7 mouse cellular contexts compared by ENCODE assay signal in genomic region chr5:115564737-115565393, GRCm38 (mm10). TPM values are rescaled to one million over a fixed set of nuclear protein-coding genes. Genes with fewer than 3 reads are reported as not detected.
DNase-seq lines count a peak whose midpoint lies in the region; ATAC-seq lines count a peak whose summit lies in the region.

Gene Gcn1l1 (plus strand): TSS chr5:115565254.

- ATAC-seq in intestine, embryonic 15.5 days = peak; percentile 92

- 2% methylated on average over 55 of the region's 55 CpGs for WGBS in intestine, embryonic 15.5 days

- H3K27me3 ChIP-seq in intestine, embryonic 15.5 days (replicated peaks) = no peaks in the 10 kb centered on the region

- intact Hi-C loops in left cerebral cortex, postnatal 36 days (cut with DNase I) = no loop called here

- peak within 1 kb of the TSS; percentile 90 for H3K4me2 ChIP-seq in intestine, embryonic 15.5 days (replicated peaks)

- H3K4me3 ChIP-seq in intestine, embryonic 15.5 days (replicated peaks) = peak within 1 kb of the TSS; percentile 94

- H3K9me3 ChIP-seq in intestine, embryonic 15.5 days = no peaks in the 10 kb centered on the region

- DNase-seq in adrenal gland, adult 8-10 months = peak; percentile 56
- DNase-seq in embryo, embryonic 11.5 days (ENCODE audit: low read depth, low spot score) = peak; percentile 60
- DNase-seq in gastrocnemius, postnatal 4 days (ENCODE audit: low spot score in 2 of 2) = peak; percentile 69 to 81
- DNase-seq in left cerebral cortex, postnatal 36 days (ENCODE audit: low spot score in 2 of 2) = peak; percentile 80 to 84
- peak; percentile 73 for DNase-seq in mesoderm, embryonic 11.5 days (ENCODE audit: low read depth, low spot score)
- peak; percentile 84 for DNase-seq in right cerebral cortex, postnatal 25 days

- peaks cover 38% of the 10 kb centered on the region for H3K4me1 ChIP-seq in intestine, embryonic 15.5 days (replicated peaks)

- peaks cover 25% of the 10 kb centered on the region for H3K36me3 ChIP-seq in intestine, embryonic 15.5 days

- H3K27ac ChIP-seq in intestine, embryonic 15.5 days = peak within 1 kb of the TSS; percentile 78

- peak within 1 kb of the TSS; percentile 98 for H3K9ac ChIP-seq in intestine, embryonic 15.5 days

RNA-seq across cellular contexts. Expression of gene Gcn1l1, which starts in this region (rescaled TPM):
- total RNA-seq in adrenal gland, adult 8-10 months (2022) = 10 to 100 TPM; 69.2 to 98.2 (median 77.7) TPM
- 10 to 100 TPM; 48.8 to 50.7 TPM for total RNA-seq in gastrocnemius, postnatal 4 days (2021)
- polyA plus RNA-seq in intestine, embryonic 15.5 days (2015; fragmentation: Nextera tagmentation; extraction: Ambion mirVana) = 31.8 and 34.7 TPM in 2 replicates
- 10 to 100 TPM; 61.2 to 69.0 TPM for total RNA-seq in left cerebral cortex, postnatal 36 days (2021)

Comparison
In these comparisons a context has a peak if more than half of its experiments do, and no peak if none do; other contexts are left out.
1. Peak in every context shown above with its lines: DNase-seq, ATAC-seq, H3K4me3 ChIP-seq and H3K27ac ChIP-seq.